Mouse (Mus musculus): ENCODE data around the gene Tmem184a. TPM values are rescaled to one million over a fixed set of nuclear protein-coding genes. Genes with fewer than 3 reads are reported as not detected.

The Tmem184a gene
- polyA plus RNA-seq, 1 experiment from 2014 or later: 0.19 TPM

Small RNAs within 50 kb of the gene (microRNA-seq; reads per million reads assigned to microRNA genes)
- gene Mir7037: not detected

Other genes with a start within 250 kb of the Tmem184a start
- gene Micall2, start 83.6 kb downstream of the Tmem184a start, polyA plus RNA-seq (2015; fragmentation: Nextera tagmentation; extraction: Ambion mirVana): 7.5 and 8.9 TPM in 2 replicates
- 24.0 and 28.9 TPM in 2 replicates for gene Ints1, start 44.2 kb downstream of the Tmem184a start, polyA plus RNA-seq (2015; fragmentation: Nextera tagmentation; extraction: Ambion mirVana)
- gene Mafk, start 28.4 kb downstream of the Tmem184a start, polyA plus RNA-seq (2015; fragmentation: Nextera tagmentation; extraction: Ambion mirVana): 15.4 TPM in 2 replicates
- not detected in 2 replicates for gene Gm26938, start 6.5 kb upstream of the Tmem184a start, polyA plus RNA-seq (2015; fragmentation: Nextera tagmentation; extraction: Ambion mirVana)
- gene Psmg3, start 7.0 kb upstream of the Tmem184a start, polyA plus RNA-seq (2015; fragmentation: Nextera tagmentation; extraction: Ambion mirVana): 78.6 and 81.9 TPM in 2 replicates
- gene Elfn1, start 88.0 kb upstream of the Tmem184a start, polyA plus RNA-seq (2015; fragmentation: Nextera tagmentation; extraction: Ambion mirVana): 0.80 and 1.1 TPM in 2 replicates